Mouse (Mus musculus) kidney, adult 2 months (tissue): Measurements from ENCODE around the gene Gm21887.
"Not testable (repeated sequence)": the region's sequence is repeated elsewhere in the genome, so short reads cannot be mapped to it uniquely, and the experiment has no call there.

Experiments
- CTCF ChIP-seq: fragments of 200-500 bp; conservative IDR thresholded peaks from 2 replicates; pipeline ENCODE4 v1.5.1; 2011; ENCODE audit warnings: low read depth, mild to moderate bottlenecking, control low read depth, low read length, moderate library complexity, mixed read lengths; ENCODE audit not compliant: insufficient read depth, insufficient read length
- POLR2A ChIP-seq: fragments of 200-500 bp; IDR thresholded peaks from one replicate; pipeline ENCODE4 v1.6.1; 2011; ENCODE audit warnings: low read depth, low read length, control low read depth

GRCm38 (mm10) chrX:170006694-170007247, 2.7 kb upstream of the Gm21887 start:
- not testable (repeated sequence) for TF ChIP-seq POLR2A, CTCF
